Mouse (Mus musculus): ENCODE data around the gene Usp2.

- TF ChIP-seq CTCF (IDR thresholded peaks at IDR 0.05; ENCODE audit: low read depth, low read length), result peak; percentile 52
- TF ChIP-seq POLR2A (IDR thresholded peaks at IDR 0.05; ENCODE audit: insufficient read depth, low read length), result no peak
- no peak for TF ChIP-seq EP300 (IDR thresholded peaks at IDR 0.05; ENCODE audit: insufficient read depth, low read depth, low read length)
Measured at GRCm38 (mm10) chr9:44076764-44077120, 9.9 kb downstream of the Usp2 start.

Measured in ES-Bruce4 (cell line).